24 mouse cellular contexts compared by ENCODE assay signal in the genomic region with DNA sequence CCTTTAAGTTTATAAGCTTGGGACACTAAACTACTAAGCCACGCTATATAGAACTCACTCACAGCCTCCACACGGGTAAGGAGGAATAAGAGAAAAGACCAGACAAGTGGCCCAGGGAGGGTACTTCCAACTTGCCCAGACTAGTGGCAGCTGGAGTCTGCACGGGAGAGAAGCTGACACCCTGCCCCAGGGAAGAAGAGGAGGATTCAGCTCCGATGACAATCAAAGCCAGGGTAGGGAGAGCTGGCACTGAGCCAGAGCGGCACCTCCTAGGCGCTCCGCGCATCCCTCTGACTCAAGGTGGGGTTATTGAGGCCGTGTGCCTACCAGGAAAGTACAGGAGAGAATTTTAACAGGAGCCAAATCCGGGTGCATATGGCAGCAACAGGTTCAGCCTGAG.
A peak's percentile ranks its signal among the peaks of the same experiment; 100 is the strongest.
DNase-seq lines count a peak whose midpoint lies in the region; ATAC-seq and TF ChIP-seq lines count a peak whose summit lies in the region.
"Had no signal": no experiment of that assay in that cellular context is flagged by ENCODE, and none has a peak within 500 bp of the region (broad histone marks: within the 10 kb centered on the region; RNA-seq: fewer than 3 reads in every experiment).

No protein-coding gene starts in this region.

- H3K4me2 ChIP-seq in stomach, embryonic 16.5 days (ENCODE audit: low read depth, low read length): no peak overlapping the region
- no peak overlapping the region for H3K4me2 ChIP-seq in stomach, postnatal 0 days (replicated peaks; ENCODE audit: low read depth)
- no peak overlapping the region for H3K4me2 ChIP-seq in embryonic facial prominence, embryonic 13.5 days
- H3K4me2 ChIP-seq: forebrain, embryonic 13.5 days; intestine, embryonic 15.5 days; limb, embryonic 13.5 days; liver, embryonic 15.5 days; lung, embryonic 15.5 days; midbrain, embryonic 15.5 days; neural tube, embryonic 12.5 days had no signal

- H3K36me3 ChIP-seq in stomach, embryonic 16.5 days (ENCODE audit: control insufficient read depth, insufficient read depth, low read length): no peaks in the 10 kb centered on the region
- no peaks in the 10 kb centered on the region for H3K36me3 ChIP-seq in stomach, postnatal 0 days (ENCODE audit: control insufficient read depth, insufficient read depth, low read length)
- H3K36me3 ChIP-seq in embryonic facial prominence, embryonic 13.5 days: no peaks in the 10 kb centered on the region
- H3K36me3 ChIP-seq: G1E; heart, embryonic 10.5 days; hindbrain, embryonic 10.5 days; intestine, embryonic 15.5 days; limb, embryonic 13.5 days; liver, embryonic 15.5 days; lung, embryonic 15.5 days; midbrain, embryonic 15.5 days; neural tube, embryonic 12.5 days had no signal

- 62% methylated on average over 10 of the region's 10 CpGs for WGBS in stomach, embryonic 16.5 days
- 62% methylated on average over 10 of the region's 10 CpGs for WGBS in stomach, postnatal 0 days
- WGBS in embryonic facial prominence, embryonic 13.5 days: 65% methylated on average over 10 of the region's 10 CpGs

- peak; percentile 29 for ATAC-seq in stomach, embryonic 16.5 days (ENCODE audit: insufficient read depth, low FRiP score)
- no peak for ATAC-seq in stomach, postnatal 0 days (ENCODE audit: low FRiP score, low TSS enrichment)
- ATAC-seq in embryonic facial prominence, embryonic 13.5 days (ENCODE audit: insufficient number of reproducible peaks, insufficient read depth, low FRiP score, low TSS enrichment, low read depth): peak; percentile 48; the same call in 1 of the 2 replicates
- ATAC-seq: activated CD4-positive, CD25-positive, alpha-beta regulatory T cell, adult 4 months; CD4-positive, CD25-positive, alpha-beta regulatory T cell, adult 4 months; forebrain, embryonic 13.5 days; hindbrain, embryonic 16.5 days; intestine, embryonic 15.5 days; midbrain, embryonic 15.5 days; Patski had no signal

- TF ChIP-seq CTCF in stomach, postnatal 0 days (IDR thresholded peaks at IDR 0.05; ENCODE audit: low read depth): no peak

- no peak for TF ChIP-seq EP300 in stomach, postnatal 0 days (optimal IDR thresholded peaks at IDR 0.05)

- no peak overlapping the region for H3K4me3 ChIP-seq in stomach, embryonic 16.5 days (replicated peaks; ENCODE audit: low read length)
- no peak overlapping the region for H3K4me3 ChIP-seq in stomach, postnatal 0 days (ENCODE audit: low read depth, low read length)
- H3K4me3 ChIP-seq in embryonic facial prominence, embryonic 13.5 days: no peak overlapping the region
- H3K4me3 ChIP-seq: forebrain, embryonic 13.5 days; heart, embryonic 10.5 days; hindbrain, embryonic 10.5 days; intestine, embryonic 15.5 days; limb, embryonic 13.5 days; liver, embryonic 15.5 days; lung, embryonic 15.5 days; midbrain, embryonic 15.5 days; neural tube, embryonic 12.5 days had no signal

- H3K9me3 ChIP-seq in stomach, embryonic 16.5 days (replicated peaks; ENCODE audit: control insufficient read depth, low read length): no peaks in the 10 kb centered on the region
- no peaks in the 10 kb centered on the region for H3K9me3 ChIP-seq in stomach, postnatal 0 days (ENCODE audit: control insufficient read depth, low read length)
- no peaks in the 10 kb centered on the region for H3K9me3 ChIP-seq in embryonic facial prominence, embryonic 13.5 days
- H3K9me3 ChIP-seq: forebrain, embryonic 13.5 days; heart, embryonic 10.5 days; hindbrain, embryonic 10.5 days; intestine, embryonic 15.5 days; limb, embryonic 13.5 days; liver, embryonic 15.5 days; lung, embryonic 15.5 days; midbrain, embryonic 15.5 days; neural tube, embryonic 12.5 days had no signal

- no peak overlapping the region for H3K27ac ChIP-seq in stomach, embryonic 16.5 days (ENCODE audit: low read length)
- no peak overlapping the region for H3K27ac ChIP-seq in stomach, postnatal 0 days (replicated peaks)
- no peak overlapping the region for H3K27ac ChIP-seq in embryonic facial prominence, embryonic 13.5 days
- H3K27ac ChIP-seq: forebrain, embryonic 13.5 days; heart, embryonic 10.5 days; hindbrain, embryonic 10.5 days; intestine, embryonic 15.5 days; limb, embryonic 13.5 days; liver, embryonic 15.5 days; lung, embryonic 15.5 days; midbrain, embryonic 15.5 days; neural tube, embryonic 12.5 days had no signal

- H3K27me3 ChIP-seq in stomach, embryonic 16.5 days (ENCODE audit: control insufficient read depth, insufficient read depth, low read length): no peaks in the 10 kb centered on the region
- no peaks in the 10 kb centered on the region for H3K27me3 ChIP-seq in stomach, postnatal 0 days (ENCODE audit: control insufficient read depth, insufficient read depth, low read length)
- no peaks in the 10 kb centered on the region for H3K27me3 ChIP-seq in embryonic facial prominence, embryonic 13.5 days
- H3K27me3 ChIP-seq: forebrain, embryonic 13.5 days; intestine, embryonic 15.5 days; limb, embryonic 13.5 days; liver, embryonic 15.5 days; lung, embryonic 15.5 days; midbrain, embryonic 15.5 days; neural tube, embryonic 12.5 days; Patski had no signal

- DNase-seq in cerebellum, postnatal 14 days: peak; percentile 2 to 12
- DNase-seq in cerebellum, adult 9-11 months: no peak
- DNase-seq in stomach, postnatal 0 days (ENCODE audit: low spot score): no peak
- no peak for DNase-seq in heart, postnatal 4 days
- no peak for DNase-seq in thymus, postnatal 10 days (ENCODE audit: low spot score in 2 of 2)
- DNase-seq: adrenal gland, adult 8-10 months; kidney, adult 8-10 months; kidney, postnatal 10 days had no signal

- H3K4me1 ChIP-seq in stomach, embryonic 16.5 days (ENCODE audit: control insufficient read depth, insufficient read depth, low read length): no peaks in the 10 kb centered on the region
- no peaks in the 10 kb centered on the region for H3K4me1 ChIP-seq in stomach, postnatal 0 days (replicated peaks; ENCODE audit: control insufficient read depth, insufficient read depth)
- H3K4me1 ChIP-seq in embryonic facial prominence, embryonic 13.5 days: no peaks in the 10 kb centered on the region; the same call in 1 of the 2 replicates
- H3K4me1 ChIP-seq: forebrain, embryonic 13.5 days; heart, embryonic 10.5 days; hindbrain, embryonic 10.5 days; intestine, embryonic 15.5 days; limb, embryonic 13.5 days; liver, embryonic 15.5 days; lung, embryonic 15.5 days; midbrain, embryonic 15.5 days; neural tube, embryonic 12.5 days had no signal

- no peak overlapping the region for H3K9ac ChIP-seq in stomach, embryonic 16.5 days (ENCODE audit: low read length)
- no peak overlapping the region for H3K9ac ChIP-seq in stomach, postnatal 0 days (ENCODE audit: low read length)
- H3K9ac ChIP-seq in embryonic facial prominence, embryonic 13.5 days: no peak overlapping the region
- H3K9ac ChIP-seq: forebrain, embryonic 13.5 days; intestine, embryonic 15.5 days; limb, embryonic 13.5 days; liver, embryonic 15.5 days; lung, embryonic 15.5 days; midbrain, embryonic 15.5 days; neural tube, embryonic 12.5 days had no signal

Comparison
In these comparisons a context has a peak if more than half of its experiments do, and no peak if none do; other contexts are left out.
1. DNase-seq: peak in cerebellum, postnatal 14 days (2 of 2); none in cerebellum, adult 9-11 months (single experiment), stomach, postnatal 0 days (single experiment), heart, postnatal 4 days (single experiment) and thymus, postnatal 10 days (0 of 2).